Mouse (Mus musculus): Measurements from ENCODE around the gene Moap1. TPM values are rescaled to one million over a fixed set of nuclear protein-coding genes. Genes with fewer than 3 reads are reported as not detected.
A peak's percentile ranks its signal among the peaks of the same experiment; 100 is the strongest.

The Moap1 gene
- polyA plus RNA-seq, 1 experiment from 2014 or later = 28.1 TPM

GRCm38 (mm10) chr12:102713153-102713865, 30.2 kb downstream of the Moap1 start:
- H3K9me3 ChIP-seq = no peaks in the 10 kb centered on the region
- no peaks in the 10 kb centered on the region for H3K36me3 ChIP-seq
- H3K9ac ChIP-seq = no peak overlapping the region
- no peak for ATAC-seq (ENCODE audit: low FRiP score, low read depth)
- H3K4me1 ChIP-seq = peaks cover 29% of the 10 kb centered on the region
- H3K4me3 ChIP-seq = no peak overlapping the region
- H3K4me2 ChIP-seq (replicated peaks) = peak overlapping the region; percentile 25; the same call in 1 of the 2 replicates
- no peaks in the 10 kb centered on the region for H3K27me3 ChIP-seq
- 46% methylated on average over 20 of the region's 20 CpGs for WGBS
- peak overlapping the region; percentile 28; the same call in 1 of the 2 replicates for H3K27ac ChIP-seq

- Histone ChIP-seq H3K4me3 (no peak overlapping the region), H3K4me2 (replicated peaks) (no peak overlapping the region), H3K9ac (no peak overlapping the region), H3K36me3 (no peaks in the 10 kb centered on the region), H3K4me1 (peaks cover 31% of the 10 kb centered on the region), H3K9me3 (no peaks in the 10 kb centered on the region), H3K27ac (no peak overlapping the region), H3K27me3 (no peaks in the 10 kb centered on the region)
- WGBS = 66% methylated on average over 4 of the region's 4 CpGs
- ATAC-seq (ENCODE audit: low FRiP score, low read depth) = no peak
Measured at GRCm38 (mm10) chr12:102710851-102711375, 32.5 kb downstream of the Moap1 start.

- no peaks in the 10 kb centered on the region for H3K27me3 ChIP-seq
- H3K27ac ChIP-seq = no peak overlapping the region
- H3K36me3 ChIP-seq = no peaks in the 10 kb centered on the region
- no peaks in the 10 kb centered on the region for H3K9me3 ChIP-seq
- ATAC-seq (ENCODE audit: low FRiP score, low read depth) = no peak
- peaks cover 37% of the 10 kb centered on the region for H3K4me1 ChIP-seq
- 77% methylated on average over 5 of the region's 5 CpGs for WGBS
- no peak overlapping the region for H3K4me2 ChIP-seq (replicated peaks)
- no peak overlapping the region for H3K4me3 ChIP-seq
- H3K9ac ChIP-seq = no peak overlapping the region
Measured at GRCm38 (mm10) chr12:102709896-102710295, 33.6 kb downstream of the Moap1 start.

GRCm38 (mm10) chr12:102708220-102708619, 35.2 kb downstream of the Moap1 start:
- no peak for ATAC-seq (ENCODE audit: low FRiP score, low read depth)
- Histone ChIP-seq H3K4me3 (no peak overlapping the region), H3K27ac (no peak overlapping the region), H3K4me1 (peaks cover 40% of the 10 kb centered on the region), H3K4me2 (replicated peaks) (no peak overlapping the region), H3K27me3 (no peaks in the 10 kb centered on the region), H3K9ac (no peak overlapping the region), H3K36me3 (no peaks in the 10 kb centered on the region), H3K9me3 (no peaks in the 10 kb centered on the region)
- 86% methylated on average over 11 of the region's 11 CpGs for WGBS

- Histone ChIP-seq H3K4me1 (peaks cover 47% of the 10 kb centered on the region), H3K4me2 (replicated peaks) (no peak overlapping the region), H3K27me3 (no peaks in the 10 kb centered on the region), H3K4me3 (no peak overlapping the region), H3K9me3 (no peaks in the 10 kb centered on the region), H3K9ac (no peak overlapping the region), H3K36me3 (no peaks in the 10 kb centered on the region), H3K27ac (no peak overlapping the region)
- ATAC-seq (ENCODE audit: low FRiP score, low read depth) = no peak
- WGBS = 77% methylated on average over 10 of the region's 10 CpGs
Measured at GRCm38 (mm10) chr12:102706833-102707463, 36.5 kb downstream of the Moap1 start.

- Histone ChIP-seq H3K27me3 (no peaks in the 10 kb centered on the region), H3K36me3 (no peaks in the 10 kb centered on the region), H3K4me1 (peaks cover 47% of the 10 kb centered on the region), H3K9me3 (no peaks in the 10 kb centered on the region), H3K9ac (no peak overlapping the region), H3K4me3 (peak overlapping the region; percentile 68), H3K4me2 (replicated peaks) (peak overlapping the region; percentile 92), H3K27ac (no peak overlapping the region)
- ATAC-seq (ENCODE audit: low FRiP score, low read depth) = no peak
- 79% methylated on average over 6 of the region's 6 CpGs for WGBS
Measured at GRCm38 (mm10) chr12:102705906-102706640, 37.4 kb downstream of the Moap1 start.

- Histone ChIP-seq H3K9ac (peak overlapping the region; percentile 84), H3K4me2 (replicated peaks) (peak overlapping the region; percentile 92), H3K27me3 (no peaks in the 10 kb centered on the region), H3K4me1 (peaks cover 45% of the 10 kb centered on the region), H3K4me3 (peak overlapping the region; percentile 68), H3K9me3 (no peaks in the 10 kb centered on the region), H3K36me3 (no peaks in the 10 kb centered on the region), H3K27ac (peak overlapping the region; percentile 73; the same call in 1 of the 2 replicates)
- peak; percentile 58 for ATAC-seq (ENCODE audit: low FRiP score, low read depth)
- WGBS = 2% methylated on average over 45 of the region's 45 CpGs
Measured at GRCm38 (mm10) chr12:102705216-102705871, 38.1 kb downstream of the Moap1 start.

- Histone ChIP-seq H3K9me3 (no peaks in the 10 kb centered on the region), H3K27me3 (no peaks in the 10 kb centered on the region), H3K9ac (peak within 1 kb of the TSS; percentile 84), H3K4me1 (peaks cover 45% of the 10 kb centered on the region), H3K4me3 (peak within 1 kb of the TSS; percentile 68), H3K27ac (peak within 1 kb of the TSS; percentile 73; the same call in 1 of the 2 replicates), H3K4me2 (replicated peaks) (peak within 1 kb of the TSS; percentile 92), H3K36me3 (no peaks in the 10 kb centered on the region)
- peak; percentile 91 for ATAC-seq (ENCODE audit: low FRiP score, low read depth)
- WGBS = under 1% methylated on average over 61 of the region's 105 CpGs
Measured at GRCm38 (mm10) chr12:102704457-102705198, 38.8 kb downstream of the Moap1 start, which contains the start of gene Itpk1. Itpk1 (minus strand) TSS chr12:102704930.

- Histone ChIP-seq H3K27ac (no peak overlapping the region), H3K4me1 (peaks cover 51% of the 10 kb centered on the region), H3K9ac (peak overlapping the region; percentile 84), H3K36me3 (no peaks in the 10 kb centered on the region), H3K9me3 (no peaks in the 10 kb centered on the region), H3K27me3 (no peaks in the 10 kb centered on the region), H3K4me2 (replicated peaks) (peak overlapping the region; percentile 92), H3K4me3 (peak overlapping the region; percentile 68)
- WGBS = 6% methylated on average over 17 of the region's 17 CpGs
- no peak for ATAC-seq (ENCODE audit: low FRiP score, low read depth)
Measured at GRCm38 (mm10) chr12:102703921-102704408, 39.5 kb downstream of the Moap1 start.

- Histone ChIP-seq H3K36me3 (no peaks in the 10 kb centered on the region), H3K27ac (no peak overlapping the region), H3K4me1 (peaks cover 56% of the 10 kb centered on the region), H3K9me3 (no peaks in the 10 kb centered on the region), H3K4me3 (peak overlapping the region; percentile 68), H3K4me2 (replicated peaks) (peak overlapping the region; percentile 92), H3K9ac (peak overlapping the region; percentile 13; the same call in 1 of the 2 replicates), H3K27me3 (no peaks in the 10 kb centered on the region)
- ATAC-seq (ENCODE audit: low FRiP score, low read depth) = no peak
- WGBS = 39% methylated on average over 6 of the region's 6 CpGs
Measured at GRCm38 (mm10) chr12:102703441-102703840, 40.0 kb downstream of the Moap1 start.

- no peak for ATAC-seq (ENCODE audit: low FRiP score, low read depth)
- H3K4me3 ChIP-seq = peak overlapping the region; percentile 68
- H3K4me2 ChIP-seq (replicated peaks) = peak overlapping the region; percentile 92
- H3K4me1 ChIP-seq = peaks cover 60% of the 10 kb centered on the region
- peak overlapping the region; percentile 53 for H3K9ac ChIP-seq
- WGBS = 5% methylated on average over 4 of the region's 4 CpGs
- no peaks in the 10 kb centered on the region for H3K27me3 ChIP-seq
- no peaks in the 10 kb centered on the region for H3K9me3 ChIP-seq
- H3K27ac ChIP-seq = peak overlapping the region; percentile 67
- no peaks in the 10 kb centered on the region for H3K36me3 ChIP-seq
Measured at GRCm38 (mm10) chr12:102703111-102703412, 40.4 kb downstream of the Moap1 start.

All from limb, embryonic 13.5 days (tissue).